Mouse (Mus musculus) embryo, embryonic 11 days (tissue): ENCODE measurements around the gene Ptpn14.

ENCODE experiments used
- DNase-seq: peaks from one replicate; pipeline ENCODE4 v3.0.0-alpha.2; 2015

The Ptpn14 gene

GRCm38 (mm10) chr1:189774778-189775177 lies 46.7 kb downstream of the Ptpn14 start:
- DNase-seq, result no peak

DNA sequence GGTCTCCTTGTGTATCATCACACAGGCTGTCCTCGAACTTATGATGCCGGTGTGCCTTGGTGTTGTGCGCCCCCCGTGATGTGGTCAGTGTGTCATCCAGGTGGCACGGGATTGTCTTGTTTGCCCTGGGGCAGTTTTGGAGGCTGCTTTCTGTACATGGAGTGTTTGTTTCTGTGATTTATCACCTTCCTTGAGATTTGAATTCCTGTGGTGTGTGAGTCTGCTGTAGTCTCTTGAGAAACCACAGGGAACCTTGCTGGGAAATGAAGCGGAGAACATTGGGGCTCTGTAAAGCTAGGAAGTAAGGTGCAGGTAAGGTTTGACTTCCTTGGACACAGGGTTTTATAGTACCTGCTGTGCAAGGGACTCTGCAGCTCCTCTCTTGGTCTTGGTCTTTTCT lies 49.1 kb downstream of the Ptpn14 start:
- no peak for DNase-seq

GRCm38 (mm10) chr1:189778343-189778742 lies 50.3 kb downstream of the Ptpn14 start:
- DNase-seq, result no peak

- DNase-seq, result no peak
Observed at GRCm38 (mm10) chr1:189779226-189779625, 51.2 kb downstream of the Ptpn14 start.

- no peak for DNase-seq
Observed at GRCm38 (mm10) chr1:189781721-189782345, 53.8 kb downstream of the Ptpn14 start.

GRCm38 (mm10) chr1:189782709-189783108 lies 54.6 kb downstream of the Ptpn14 start:
- DNase-seq, result no peak

DNA sequence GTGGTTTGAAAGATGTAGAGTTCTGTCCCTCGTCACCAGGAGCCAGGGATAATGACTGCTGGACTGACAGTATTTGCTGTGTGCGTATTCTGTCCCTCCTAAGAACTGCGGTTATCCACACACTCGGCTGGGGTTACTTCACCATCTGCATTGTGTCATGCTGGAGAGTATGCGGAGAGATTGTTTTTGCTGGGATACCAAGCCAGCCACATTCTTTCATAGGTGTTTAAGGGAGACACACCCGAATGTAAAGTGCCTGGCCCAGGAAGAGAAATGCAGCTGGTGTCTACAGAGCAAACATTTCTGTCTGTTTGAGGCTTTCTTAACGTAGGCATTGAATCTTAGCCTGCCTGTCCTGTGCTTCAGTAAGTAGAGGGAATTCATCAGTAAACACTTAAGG lies 56.4 kb downstream of the Ptpn14 start:
- DNase-seq, result no peak

- no peak for DNase-seq
Observed at GRCm38 (mm10) chr1:189786707-189787485, 58.8 kb downstream of the Ptpn14 start.

GRCm38 (mm10) chr1:189789545-189789944 lies 61.5 kb downstream of the Ptpn14 start:
- peak; percentile 46 for DNase-seq

DNA sequence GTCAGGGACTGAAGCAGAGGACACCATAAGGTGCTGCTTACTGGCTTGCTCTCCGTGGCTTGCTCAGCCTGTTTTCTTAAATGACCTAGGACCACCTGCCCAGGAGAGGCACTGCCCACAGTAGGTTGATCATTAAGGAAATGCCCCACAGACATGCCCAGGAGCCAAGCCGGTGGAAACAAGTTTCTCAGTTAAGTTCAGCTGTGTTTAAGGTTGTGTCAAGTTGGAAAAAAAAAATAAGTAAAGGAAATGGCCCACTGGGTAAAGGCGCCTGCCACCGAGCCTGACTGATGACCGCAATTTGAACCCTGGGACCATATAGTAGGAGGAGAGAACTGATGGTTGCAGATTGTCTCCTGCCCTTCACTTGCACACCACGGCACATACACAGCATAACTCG lies 62.6 kb downstream of the Ptpn14 start:
- no peak for DNase-seq

- DNase-seq, result no peak
Observed at GRCm38 (mm10) chr1:189791534-189792217, 63.6 kb downstream of the Ptpn14 start.

GRCm38 (mm10) chr1:189792560-189793195 lies 64.6 kb downstream of the Ptpn14 start:
- no peak for DNase-seq

GRCm38 (mm10) chr1:189798949-189799348 lies 70.9 kb downstream of the Ptpn14 start:
- no peak for DNase-seq

DNA sequence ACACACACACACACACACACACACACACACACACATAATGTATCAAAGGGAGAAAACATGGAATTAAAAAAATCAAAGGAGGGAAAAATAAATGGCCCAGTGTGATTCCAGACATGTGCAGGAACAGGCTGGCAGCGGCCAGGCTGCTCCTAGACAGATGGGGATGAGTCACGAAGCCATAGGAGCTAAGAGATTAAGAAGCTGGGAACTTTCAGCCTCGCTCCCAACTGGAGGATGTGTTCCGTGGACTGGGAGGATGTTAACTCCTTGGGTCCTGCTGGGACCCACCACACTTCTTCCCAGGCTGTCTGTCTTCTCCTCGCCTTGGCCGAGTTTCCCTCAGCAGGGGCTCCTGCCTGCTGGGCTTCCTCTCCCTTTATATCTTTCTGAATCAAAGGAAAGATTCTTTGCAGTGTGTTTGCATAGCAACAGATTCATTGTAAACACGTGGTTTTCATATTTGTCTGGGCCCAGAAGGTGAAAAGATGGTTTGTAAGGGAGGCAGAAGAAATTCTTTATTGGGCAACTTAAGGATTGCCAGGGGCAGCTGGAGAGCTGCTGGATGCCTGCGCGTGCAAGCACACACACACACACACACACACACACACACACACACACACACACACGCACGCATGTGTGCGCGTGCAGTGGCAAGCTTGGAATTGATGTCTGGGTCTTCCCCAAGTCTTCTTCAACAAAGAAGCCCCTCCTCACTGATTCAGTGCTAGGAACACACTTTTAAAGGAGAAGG lies 72.3 kb downstream of the Ptpn14 start:
- no peak for DNase-seq

GRCm38 (mm10) chr1:189801303-189801702 lies 73.2 kb downstream of the Ptpn14 start:
- no peak for DNase-seq

- DNase-seq, result no peak
Observed at GRCm38 (mm10) chr1:189802575-189802974, 74.5 kb downstream of the Ptpn14 start.

GRCm38 (mm10) chr1:189803742-189804141 lies 75.7 kb downstream of the Ptpn14 start:
- DNase-seq, result no peak

DNA sequence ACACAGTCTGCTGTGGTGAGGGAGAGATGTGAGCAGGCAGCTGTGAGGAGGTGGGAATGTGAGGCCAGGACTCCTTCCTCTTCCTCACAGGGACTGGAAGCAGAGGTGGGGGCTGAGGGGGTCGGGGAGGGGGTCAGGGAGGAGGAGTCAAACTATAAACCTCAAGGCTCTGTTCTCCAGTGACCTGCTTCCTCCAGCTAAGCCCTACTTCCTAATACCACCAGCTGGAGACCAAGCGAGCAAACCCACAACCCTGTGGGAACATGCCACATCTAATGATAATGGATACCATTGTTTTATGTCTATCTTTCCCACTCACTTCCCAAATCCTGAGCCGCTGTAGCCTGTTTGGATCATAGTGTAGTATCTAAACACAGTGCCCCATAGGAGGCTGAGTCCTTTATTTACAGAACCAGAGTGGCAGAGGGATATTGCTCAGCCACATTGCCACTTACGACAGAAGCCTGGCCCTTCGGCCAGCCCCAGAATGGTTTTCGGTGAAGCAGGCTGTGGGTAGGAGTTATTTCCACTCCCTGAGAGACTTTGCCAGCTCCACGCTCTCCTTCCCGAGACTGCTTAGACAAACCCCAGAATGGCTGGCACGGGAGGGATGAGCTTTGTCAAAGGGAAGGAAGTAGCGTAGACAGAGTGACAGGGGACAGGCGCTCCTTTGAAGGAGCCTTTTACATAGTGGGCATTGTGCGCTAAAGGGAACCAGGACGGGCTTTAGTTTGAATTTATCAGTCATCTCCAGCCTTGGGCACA lies 78.6 kb downstream of the Ptpn14 start:
- DNase-seq, result no peak

DNA sequence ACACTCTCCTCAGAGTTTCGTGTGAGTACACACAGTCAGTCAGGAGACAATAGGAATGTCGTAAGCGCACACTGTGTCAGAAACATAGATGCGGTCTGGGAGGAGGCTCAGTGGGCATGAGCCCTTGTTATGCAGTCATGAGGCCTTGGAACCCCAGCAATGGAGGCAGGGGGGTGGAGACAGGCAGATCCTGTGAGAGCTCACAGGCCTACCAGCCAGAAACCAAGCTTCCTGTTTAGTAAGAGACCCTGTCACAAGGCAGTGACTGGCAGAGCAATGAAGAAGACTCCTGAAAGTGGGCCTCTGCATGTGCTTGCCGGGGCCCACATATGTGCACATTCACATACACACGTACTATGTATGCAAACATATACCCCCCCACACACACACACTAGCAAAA lies 79.9 kb downstream of the Ptpn14 start:
- no peak for DNase-seq

- DNase-seq, result no peak
Observed at GRCm38 (mm10) chr1:189808453-189808852, 80.4 kb downstream of the Ptpn14 start.

DNA sequence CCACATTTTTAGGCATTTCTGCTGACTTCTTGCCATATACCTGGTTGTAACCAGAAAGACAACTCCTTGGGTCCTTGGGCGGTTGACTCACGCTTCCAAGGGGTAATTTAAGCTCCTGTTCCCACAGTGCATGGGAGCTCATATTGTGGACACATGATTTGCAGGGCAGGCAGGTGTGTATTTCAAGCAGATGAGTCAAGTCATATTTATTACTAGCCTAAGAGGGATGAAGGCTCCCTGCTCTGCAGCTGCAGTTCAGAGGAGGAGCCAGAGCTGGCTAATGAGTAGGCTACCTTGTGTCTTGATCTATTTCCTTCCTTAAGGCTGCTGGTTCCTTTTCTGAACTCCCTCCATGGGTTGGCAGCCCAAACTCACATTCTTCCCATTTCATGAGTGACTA lies 83.7 kb downstream of the Ptpn14 start:
- DNase-seq, result no peak

DNA sequence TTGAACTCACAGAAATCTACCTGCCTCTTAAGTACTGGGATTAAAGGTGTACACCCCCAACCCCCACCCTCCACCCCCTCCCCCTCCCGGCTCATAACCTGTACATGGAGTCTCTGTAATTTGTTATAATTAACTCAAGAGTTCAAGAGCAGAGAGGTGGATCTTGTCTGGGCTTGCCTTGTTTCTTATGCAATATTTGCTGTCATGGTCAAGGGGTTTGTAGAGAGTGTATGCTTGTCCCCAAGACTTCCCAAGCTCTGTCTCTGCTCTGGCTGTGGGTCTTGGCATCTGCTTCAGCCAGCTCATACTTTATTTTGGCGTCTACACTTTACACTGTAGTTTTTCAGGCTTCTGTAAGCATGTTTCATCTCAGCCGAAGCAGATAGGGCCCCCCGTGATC lies 86.3 kb downstream of the Ptpn14 start:
- DNase-seq, result no peak
